Mouse (Mus musculus) thymus, adult 2 months (tissue): Measurements from ENCODE around the gene Hip1. TPM values are rescaled to one million over a fixed set of nuclear protein-coding genes. Genes with fewer than 3 reads are reported as not detected.

Experiments
- DNase-seq: peaks from one replicate; pipeline ENCODE4 v3.0.0; 2021
- H3K27ac ChIP-seq: fragments of 200-500 bp; 2 replicates; pipeline ENCODE4 v1.5.1; 2012; ENCODE audit warnings: low read length, control low read depth; ENCODE audit not compliant: control insufficient read depth, insufficient read depth
- H3K27me3 ChIP-seq: fragments of 200-500 bp; 2 replicates; pipeline ENCODE4 v1.6.1; 2012; ENCODE audit warnings: mild to moderate bottlenecking, low read length, moderate library complexity, mixed read lengths; ENCODE audit not compliant: control insufficient read depth, insufficient read depth
- H3K36me3 ChIP-seq: fragments of 200-500 bp; 2 replicates; pipeline ENCODE4 v1.6.1; 2012; ENCODE audit warnings: mild to moderate bottlenecking, low read length, moderate library complexity; ENCODE audit not compliant: control insufficient read depth, insufficient read depth
- H3K4me1 ChIP-seq: fragments of 200-500 bp; replicated peaks from 2 replicates; pipeline ENCODE4 v1.6.1; 2012; ENCODE audit warnings: low read length; ENCODE audit not compliant: control insufficient read depth, insufficient read depth
- H3K4me3 ChIP-seq: fragments of 200-500 bp; 2 replicates; pipeline ENCODE4 v1.5.1; 2012; ENCODE audit warnings: mild to moderate bottlenecking, low read length, control low read depth, moderate library complexity; ENCODE audit not compliant: control insufficient read depth, insufficient read depth
- CTCF ChIP-seq: fragments of 200-500 bp; IDR thresholded peaks from 2 replicates; pipeline ENCODE4 v1.5.1; 2012; ENCODE audit warnings: mild to moderate bottlenecking, control low read depth, low read length, moderate library complexity, borderline replicate concordance; ENCODE audit not compliant: control insufficient read depth, poor library complexity, insufficient read depth; ENCODE audit errors: extremely low read depth
- POLR2A ChIP-seq: fragments of 200-500 bp; IDR thresholded peaks from 2 replicates; pipeline ENCODE4 v1.6.1; 2012; ENCODE audit warnings: mild to moderate bottlenecking, low read length, control low read depth, moderate library complexity; ENCODE audit not compliant: control insufficient read depth, poor library complexity, insufficient read depth; ENCODE audit errors: extremely low read depth
- WGBS: fragments of 180-500 bp; shearing (Covaris S2); methylation state at CpG from one replicate; pipeline ENCODE4 v1.1.7; 2018; 5-methylcytosine and 5-hydroxymethylcytosine counted together
- polyA plus RNA-seq: library from polyadenylated mRNA; depleted of rRNA; stranded (reverse); fragments of >200 nt; gene quantifications from 2 replicates; pipeline ENCODE4 v1.2.3, GENCODE M21; 2012

Hip1 gene
- polyA plus RNA-seq, 1 experiment = 11.8 TPM

DNA sequence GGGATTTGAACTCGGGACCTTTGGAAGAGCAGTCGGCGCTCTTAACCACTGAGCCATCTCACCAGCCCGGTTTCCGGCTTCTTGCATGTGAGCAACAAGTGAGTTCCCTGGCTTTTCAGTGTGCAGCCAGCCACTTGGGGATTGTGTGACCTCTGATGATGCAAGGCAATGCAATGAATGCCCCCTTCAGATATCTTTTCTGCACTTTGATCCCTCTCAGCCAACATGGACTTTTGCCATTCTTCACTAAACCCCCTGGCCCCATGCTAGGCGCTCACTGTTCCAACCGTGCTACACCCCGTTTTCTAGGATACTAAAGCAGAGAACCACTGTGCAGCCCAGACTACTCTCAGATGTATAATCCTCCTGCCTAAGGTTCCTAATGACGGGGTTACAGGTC, 139.5 kb downstream of the Hip1 start:
- no peak for DNase-seq
- Histone ChIP-seq H3K4me3 (no peak overlapping the region), H3K36me3 (no peaks in the 10 kb centered on the region), H3K27me3 (no peaks in the 10 kb centered on the region), H3K4me1 (peaks cover 5% of the 10 kb centered on the region; the same call in 1 of the 2 replicates), H3K27ac (no peak overlapping the region)
- 91% methylated on average over 9 of the region's 9 CpGs for WGBS
- TF ChIP-seq CTCF = no peak
- TF ChIP-seq POLR2A = no peak

- H3K27me3 ChIP-seq = no peaks in the 10 kb centered on the region
- 71% methylated on average over 20 of the region's 20 CpGs for WGBS
- H3K27ac ChIP-seq = no peak overlapping the region
- no peak overlapping the region for H3K4me3 ChIP-seq
- DNase-seq = no peak
- H3K36me3 ChIP-seq = no peaks in the 10 kb centered on the region
- TF ChIP-seq POLR2A = no peak
- no peak for TF ChIP-seq CTCF
- H3K4me1 ChIP-seq = 0 out of 2 replicates have a peak, but pooled peaks cover 2% of the 10 kb centered on the region
These were observed 140.3 kb downstream of the Hip1 start for GRCm38 (mm10) chr5:135404623-135405022.

DNA sequence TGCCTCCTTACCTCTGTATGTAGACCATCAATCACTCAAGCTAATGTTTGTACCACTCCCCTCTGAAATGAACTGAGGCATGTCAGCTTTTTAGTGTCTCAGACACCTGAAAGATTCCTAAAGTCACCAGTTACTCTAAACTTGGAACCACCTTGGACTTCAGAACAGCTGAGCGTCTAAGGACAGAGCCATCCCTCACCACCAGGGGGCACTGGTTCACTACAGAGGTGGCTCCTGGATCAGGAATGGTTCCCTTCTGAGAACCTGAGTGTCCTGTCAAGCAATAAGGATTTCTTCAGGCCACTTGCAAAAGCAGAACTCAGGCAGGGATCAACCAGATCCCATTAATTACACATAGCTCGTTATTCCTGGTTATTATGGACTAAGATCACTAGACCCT, 144.7 kb downstream of the Hip1 start:
- H3K27me3 ChIP-seq = no peaks in the 10 kb centered on the region
- peak; percentile 75 for DNase-seq
- H3K36me3 ChIP-seq = no peaks in the 10 kb centered on the region
- no peak overlapping the region for H3K27ac ChIP-seq
- H3K4me3 ChIP-seq = no peak overlapping the region
- TF ChIP-seq CTCF = peak; percentile 31; the same call in 1 of the 2 replicates
- TF ChIP-seq POLR2A = no peak
- no peaks in the 10 kb centered on the region for H3K4me1 ChIP-seq
- 6% methylated on average over 2 of the region's 2 CpGs for WGBS

- no peak for DNase-seq
- Histone ChIP-seq H3K4me3 (no peak overlapping the region), H3K27me3 (no peaks in the 10 kb centered on the region), H3K36me3 (no peaks in the 10 kb centered on the region), H3K27ac (no peak overlapping the region), H3K4me1 (peaks cover 5% of the 10 kb centered on the region; the same call in 1 of the 2 replicates)
- 91% methylated on average over 6 of the region's 6 CpGs for WGBS
- no peak for TF ChIP-seq POLR2A
- no peak for TF ChIP-seq CTCF
These were observed 145.5 kb downstream of the Hip1 start for GRCm38 (mm10) chr5:135399382-135399781.

- Histone ChIP-seq H3K4me3 (no peak overlapping the region), H3K4me1 (peaks cover 10% of the 10 kb centered on the region; the same call in 1 of the 2 replicates), H3K27ac (no peak overlapping the region), H3K27me3 (no peaks in the 10 kb centered on the region), H3K36me3 (peaks cover 12% of the 10 kb centered on the region)
- 57% methylated on average over 5 of the region's 5 CpGs for WGBS
- no peak for TF ChIP-seq POLR2A
- no peak for TF ChIP-seq CTCF
- peak; percentile 37 for DNase-seq
These were observed 149.1 kb downstream of the Hip1 start for GRCm38 (mm10) chr5:135395826-135396225.

DNA sequence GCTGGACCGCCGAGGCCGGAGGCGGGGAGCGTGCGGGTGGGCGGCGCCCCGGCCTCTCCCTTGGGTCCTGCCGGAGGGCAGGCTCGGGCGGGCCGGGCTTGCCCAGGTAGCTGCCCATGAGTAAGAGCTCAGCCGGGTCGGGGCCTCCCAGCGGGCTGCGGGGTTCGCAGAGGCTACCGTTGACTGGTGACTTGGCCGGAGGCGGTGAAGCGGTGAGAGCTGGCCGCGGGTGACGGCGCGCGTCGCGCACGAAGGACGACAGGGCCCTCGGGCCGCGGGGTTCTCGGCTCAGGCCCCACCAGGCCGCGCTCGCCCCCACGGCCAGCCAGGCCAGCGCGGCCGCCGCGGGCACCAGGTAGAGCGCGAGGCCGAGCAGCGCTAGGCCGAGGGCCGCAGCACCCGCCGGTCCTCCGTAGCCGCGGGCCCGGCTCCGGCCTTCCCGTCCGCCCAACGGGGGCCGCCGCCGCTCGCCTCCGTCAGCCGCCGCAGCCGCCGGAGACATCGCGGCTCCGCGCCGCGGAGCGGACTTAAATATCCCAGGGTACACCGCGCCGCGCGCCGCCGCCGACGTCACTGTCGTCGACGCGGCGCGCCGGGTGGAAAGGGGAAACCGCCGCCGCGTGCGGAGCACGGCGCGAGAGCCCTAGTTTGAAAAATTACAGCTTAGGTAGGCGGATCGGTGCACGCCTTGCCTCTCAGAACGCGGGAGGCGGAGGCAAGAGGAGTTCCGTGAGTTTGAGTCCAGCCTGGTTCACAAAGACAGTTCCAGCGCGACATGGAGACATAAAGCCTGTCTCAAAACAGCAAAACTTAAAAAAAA, 150.7 kb downstream of the Hip1 start, which contains the start of gene Pom121:
Gene Pom121 (minus strand): TSS at position 543 of the 820 bp plus-strand sequence.
- TF ChIP-seq CTCF = no peak
- peak; percentile 93 for TF ChIP-seq POLR2A
- peak within 1 kb of the TSS; percentile 38 for H3K27ac ChIP-seq
- peaks cover 10% of the 10 kb centered on the region; the same call in 1 of the 2 replicates for H3K4me1 ChIP-seq
- peak within 1 kb of the TSS; percentile 99 for H3K4me3 ChIP-seq
- H3K36me3 ChIP-seq = peaks cover 23% of the 10 kb centered on the region
- DNase-seq = peak; percentile 80
- no peaks in the 10 kb centered on the region for H3K27me3 ChIP-seq
- WGBS = under 1% methylated on average over 110 of the region's 110 CpGs

GRCm38 (mm10) chr5:135383771-135384170, 161.1 kb downstream of the Hip1 start:
- no peak for DNase-seq
- WGBS = 92% methylated on average over 10 of the region's 10 CpGs
- H3K4me3 ChIP-seq = no peak overlapping the region
- no peaks in the 10 kb centered on the region for H3K4me1 ChIP-seq
- no peaks in the 10 kb centered on the region for H3K27me3 ChIP-seq
- TF ChIP-seq POLR2A = no peak
- H3K27ac ChIP-seq = no peak overlapping the region
- H3K36me3 ChIP-seq = peaks cover 86% of the 10 kb centered on the region
